Mouse (Mus musculus) cerebellum, adult 2 months (tissue): Measurements from ENCODE around the gene Ggcx. TPM values are rescaled to one million over a fixed set of nuclear protein-coding genes. Genes with fewer than 3 reads are reported as not detected.

ENCODE experiments used
- DNase-seq, 2 experiments: peaks; one replicate each; pipeline ENCODE4 v3.0.0; 2021
- H3K27ac ChIP-seq: fragments of 200-500 bp; 2 replicates; pipeline ENCODE4 v1.5.1; 2012; ENCODE audit warnings: low read length, control low read depth, inconsistent platforms; ENCODE audit not compliant: insufficient read depth
- H3K27me3 ChIP-seq: fragments of 200-500 bp; 2 replicates; pipeline ENCODE4 v1.6.1; 2012; ENCODE audit warnings: inconsistent platforms, mild to moderate bottlenecking, low read length, moderate library complexity; ENCODE audit not compliant: control insufficient read depth, insufficient read depth
- H3K4me1 ChIP-seq: fragments of 200-500 bp; 2 replicates; pipeline ENCODE4 v1.6.1; 2011; ENCODE audit warnings: low read length; ENCODE audit not compliant: control insufficient read depth, insufficient read depth
- H3K4me3 ChIP-seq: fragments of 200-500 bp; replicated peaks from 2 replicates; pipeline ENCODE3; 2011; ENCODE audit warnings: mild to moderate bottlenecking, low read depth, low read length, control low read depth; ENCODE audit not compliant: insufficient read depth
- CTCF ChIP-seq: fragments of 200-500 bp; IDR thresholded peaks from 2 replicates; pipeline ENCODE4 v1.5.1; 2011; ENCODE audit warnings: low read depth, mild to moderate bottlenecking, control low read depth, low read length, moderate library complexity, borderline replicate concordance; ENCODE audit not compliant: insufficient read depth
- POLR2A ChIP-seq: fragments of 200-500 bp; IDR thresholded peaks from 2 replicates; pipeline ENCODE4 v1.6.1; 2011; ENCODE audit warnings: low read length, control low read depth, borderline replicate concordance; ENCODE audit not compliant: insufficient read depth
- WGBS: fragments of 180-500 bp; shearing (Covaris S2); methylation state at CpG from one replicate; pipeline ENCODE4 v1.1.7; 2018; 5-methylcytosine and 5-hydroxymethylcytosine counted together
- polyA plus RNA-seq: library from polyadenylated mRNA; depleted of rRNA; stranded (reverse); fragments of >200 nt; gene quantifications from 2 replicates; pipeline ENCODE4 v1.2.3, GENCODE M21; 2012; rRNA removed

Ggcx gene
- polyA plus RNA-seq = 22.9 and 23.5 TPM in 2 replicates

DNA sequence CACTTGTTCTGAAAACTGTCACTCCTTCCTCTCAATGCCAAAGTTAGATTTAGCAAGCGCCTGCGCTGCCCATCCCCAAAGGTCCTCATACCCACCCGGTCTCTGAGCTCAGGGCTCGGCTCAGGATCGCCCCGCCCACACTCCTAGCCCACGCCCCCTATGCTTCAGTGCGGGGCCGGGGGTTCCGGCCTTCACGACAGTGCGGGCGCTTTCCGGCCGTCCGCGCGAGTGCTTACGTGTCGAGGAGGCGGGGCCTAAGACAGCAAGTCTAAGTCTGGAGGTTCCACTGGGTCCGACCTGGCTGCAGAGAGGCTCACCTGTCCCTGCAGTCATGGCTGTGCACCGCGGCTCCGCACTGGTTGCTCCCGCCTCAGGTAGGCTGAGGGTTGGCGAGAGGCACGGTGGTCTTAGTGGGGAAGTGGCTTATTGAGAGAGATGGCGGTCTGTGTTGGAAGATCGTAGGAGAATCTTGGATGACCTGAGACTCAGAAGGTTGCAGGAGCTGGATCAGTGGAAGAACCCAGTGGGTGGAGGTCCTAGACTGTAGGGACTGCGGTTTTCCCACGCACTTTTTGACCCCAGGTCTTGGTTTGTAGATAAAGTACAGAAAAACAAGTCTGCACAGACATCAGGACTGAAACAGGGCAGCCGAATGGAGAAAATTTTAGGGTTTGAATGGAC lies at the start of gene Ggcx:
Gene Ggcx, plus strand, starts transcription at position 233 of the 681 bp plus-strand sequence.
- under 1% methylated on average over 33 of the region's 33 CpGs for WGBS
- DNase-seq = peak; percentile 94 to 95
- Histone ChIP-seq H3K27ac (peak within 1 kb of the TSS; percentile 39), H3K4me1 (peaks cover 11% of the 10 kb centered on the region), H3K27me3 (no peaks in the 10 kb centered on the region), H3K4me3 (peak within 1 kb of the TSS; percentile 84)
- no peak for TF ChIP-seq CTCF
- TF ChIP-seq POLR2A = peak; percentile 97

DNA sequence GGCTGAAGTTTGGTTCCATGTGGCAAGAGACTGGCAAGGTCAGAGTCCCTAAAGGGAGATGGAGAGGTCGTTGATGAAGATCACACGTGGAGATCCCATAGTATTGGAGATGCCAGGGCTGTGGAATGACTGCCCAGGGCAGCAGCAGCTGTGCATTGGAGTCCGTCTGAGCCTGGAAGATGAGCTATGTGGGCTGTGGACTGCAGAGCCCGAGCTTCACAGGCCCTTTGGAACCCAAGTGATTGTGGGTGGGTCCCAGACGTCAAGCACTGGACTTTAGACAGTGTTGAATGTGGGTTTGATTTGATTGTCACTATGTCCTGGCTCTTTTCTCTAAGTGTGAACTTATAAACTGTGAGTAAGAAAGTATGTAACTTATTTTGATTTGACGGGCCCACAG lies 49.1 kb upstream of the Ggcx start:
- peaks cover 8% of the 10 kb centered on the region for H3K4me1 ChIP-seq
- no peak overlapping the region for H3K4me3 ChIP-seq
- WGBS = 64% methylated on average over 6 of the region's 6 CpGs
- no peak overlapping the region for H3K27ac ChIP-seq
- TF ChIP-seq CTCF = no peak
- no peak for TF ChIP-seq POLR2A
- no peaks in the 10 kb centered on the region for H3K27me3 ChIP-seq
- no peak for DNase-seq

- WGBS = 54% methylated on average over 3 of the region's 3 CpGs
- no peaks in the 10 kb centered on the region for H3K27me3 ChIP-seq
- no peak overlapping the region for H3K4me3 ChIP-seq
- TF ChIP-seq POLR2A (no peak), CTCF (no peak)
- H3K4me1 ChIP-seq = peaks cover 3% of the 10 kb centered on the region; the same call in 1 of the 2 replicates
- DNase-seq = no peak
- H3K27ac ChIP-seq = no peak overlapping the region
Measured at GRCm38 (mm10) chr6:72366304-72366703, 47.8 kb upstream of the Ggcx start.

DNA sequence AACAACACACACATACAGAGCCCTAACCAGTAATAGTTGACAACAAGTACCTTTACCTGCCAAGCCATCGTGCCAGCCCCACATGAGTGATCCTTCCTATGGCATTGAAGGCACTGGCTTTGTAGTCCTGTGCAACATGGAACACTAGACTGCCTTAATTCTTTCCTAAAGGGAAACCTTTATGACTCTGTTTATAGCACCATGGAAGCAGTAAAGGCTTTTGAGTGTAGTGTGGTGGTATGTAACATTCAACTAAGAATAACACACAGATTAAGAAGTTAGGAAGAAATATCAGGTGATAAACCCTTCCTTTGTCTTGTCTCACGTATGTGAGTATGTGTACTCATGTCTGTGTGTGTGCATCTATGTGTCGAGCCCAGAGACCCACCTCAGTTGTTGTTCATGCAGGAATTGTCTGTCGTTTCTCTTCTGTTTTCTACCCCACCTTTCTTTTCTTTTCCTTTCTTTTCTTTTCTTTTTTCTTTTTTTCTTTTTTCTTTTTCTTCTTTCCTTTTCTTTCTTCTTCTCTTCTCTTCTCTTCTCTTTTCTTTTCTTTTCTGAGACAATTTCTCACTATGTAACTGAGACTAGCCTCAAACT lies 47.2 kb upstream of the Ggcx start, which contains the start of gene Rnf181:
Gene Rnf181, minus strand, starts transcription at position 113 of the 600 bp plus-strand sequence.
- no peaks in the 10 kb centered on the region for H3K4me1 ChIP-seq
- H3K27me3 ChIP-seq = no peaks in the 10 kb centered on the region
- H3K27ac ChIP-seq = no peak within 1 kb of the TSS
- DNase-seq = no peak
- 60% methylated on average over 4 of the region's 4 CpGs for WGBS
- no peak for TF ChIP-seq CTCF
- TF ChIP-seq POLR2A = no peak
- no peak within 1 kb of the TSS for H3K4me3 ChIP-seq

DNA sequence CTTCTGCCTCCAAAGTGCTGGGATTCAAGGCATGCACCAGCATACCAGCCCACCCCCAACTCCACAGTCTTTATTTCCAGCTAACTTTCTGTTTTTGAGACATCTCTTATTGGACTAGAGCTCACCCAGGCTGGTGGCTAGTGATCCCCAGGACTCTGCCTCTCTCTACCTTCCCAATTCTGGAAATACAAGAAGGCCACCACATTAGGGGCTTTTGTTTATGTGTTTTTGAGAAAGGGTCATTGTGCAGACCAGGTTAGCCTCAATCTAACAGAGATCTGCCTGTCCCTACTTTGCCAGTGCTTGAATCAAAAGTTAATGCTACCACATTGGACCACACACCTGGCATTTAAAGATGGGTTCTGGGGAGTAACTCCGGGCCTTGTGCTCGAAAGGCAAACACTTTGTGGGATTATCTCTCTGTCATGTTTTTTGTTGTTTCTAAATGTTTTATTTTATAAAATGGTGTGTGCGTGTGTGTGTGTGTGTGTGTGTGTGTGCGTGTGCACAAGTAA lies 46.6 kb upstream of the Ggcx start:
- DNase-seq = no peak
- Histone ChIP-seq H3K4me1 (no peaks in the 10 kb centered on the region), H3K27ac (no peak overlapping the region), H3K4me3 (no peak overlapping the region), H3K27me3 (no peaks in the 10 kb centered on the region)
- TF ChIP-seq CTCF (no peak), POLR2A (no peak)
- 69% methylated on average over 4 of the region's 4 CpGs for WGBS

- no peak for DNase-seq
- Histone ChIP-seq H3K4me3 (no peak overlapping the region), H3K27me3 (no peaks in the 10 kb centered on the region), H3K27ac (no peak overlapping the region), H3K4me1 (no peaks in the 10 kb centered on the region)
- 86% methylated on average over 4 of the region's 4 CpGs for WGBS
- TF ChIP-seq CTCF = 0 out of 2 replicates have a peak, but pooled peaks have one; percentile 4
- no peak for TF ChIP-seq POLR2A
Measured at GRCm38 (mm10) chr6:72369557-72369956, 44.6 kb upstream of the Ggcx start.

DNA sequence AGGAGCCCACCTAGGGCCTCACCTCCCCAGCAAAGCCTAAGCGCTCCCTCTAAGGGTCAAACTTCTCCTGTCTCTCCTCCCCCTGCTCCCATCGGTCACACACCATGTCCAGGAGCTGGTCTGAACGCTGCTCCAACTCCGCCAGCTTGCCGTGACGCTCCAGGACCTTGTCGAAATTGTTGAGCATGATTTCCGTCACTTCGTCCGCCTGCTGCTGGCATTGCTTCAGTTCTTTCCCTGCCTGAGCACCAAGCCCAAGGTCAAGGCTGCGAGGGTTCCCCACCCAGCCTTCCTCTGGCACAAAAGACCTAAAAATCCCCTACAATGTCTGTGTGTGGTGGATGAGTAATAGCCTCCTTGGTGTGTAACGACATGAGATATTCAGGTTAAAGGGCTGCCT lies 44.0 kb upstream of the Ggcx start:
- Histone ChIP-seq H3K27ac (no peak overlapping the region), H3K4me3 (no peak overlapping the region), H3K4me1 (no peaks in the 10 kb centered on the region), H3K27me3 (no peaks in the 10 kb centered on the region)
- 58% methylated on average over 12 of the region's 12 CpGs for WGBS
- DNase-seq = no peak
- TF ChIP-seq POLR2A (no peak), CTCF (no peak)

GRCm38 (mm10) chr6:72371147-72371546 lies 43.0 kb upstream of the Ggcx start:
- WGBS = 33% methylated on average over 5 of the region's 5 CpGs

More at GRCm38 (mm10) chr6:72371147-72371546, 43.0 kb upstream of the Ggcx start:
- DNase-seq = no peak
- Histone ChIP-seq H3K4me1 (no peaks in the 10 kb centered on the region), H3K27me3 (no peaks in the 10 kb centered on the region), H3K4me3 (no peak overlapping the region), H3K27ac (no peak overlapping the region)
- no peak for TF ChIP-seq POLR2A
- TF ChIP-seq CTCF = no peak
